Mouse (Mus musculus) inflammation-experienced regulatory T-cells, adult 6 months (primary cell): ENCODE data around the gene Psmc6. TPM values are rescaled to one million over a fixed set of nuclear protein-coding genes. Genes with fewer than 3 reads are reported as not detected.

Experiments
- ATAC-seq: one replicate; pipeline ENCODE4 v1.8.0; 2017
- polyA plus RNA-seq, 3 experiments: library from polyadenylated mRNA; unstranded; fragments of 100-300 nt; shearing (Covaris generic); gene quantifications; one replicate each; pipeline ENCODE4 v1.2.1; 2017

Gene Psmc6
- 100 to 1,000 TPM; 151 to 213 (median 169) TPM for polyA plus RNA-seq

DNA sequence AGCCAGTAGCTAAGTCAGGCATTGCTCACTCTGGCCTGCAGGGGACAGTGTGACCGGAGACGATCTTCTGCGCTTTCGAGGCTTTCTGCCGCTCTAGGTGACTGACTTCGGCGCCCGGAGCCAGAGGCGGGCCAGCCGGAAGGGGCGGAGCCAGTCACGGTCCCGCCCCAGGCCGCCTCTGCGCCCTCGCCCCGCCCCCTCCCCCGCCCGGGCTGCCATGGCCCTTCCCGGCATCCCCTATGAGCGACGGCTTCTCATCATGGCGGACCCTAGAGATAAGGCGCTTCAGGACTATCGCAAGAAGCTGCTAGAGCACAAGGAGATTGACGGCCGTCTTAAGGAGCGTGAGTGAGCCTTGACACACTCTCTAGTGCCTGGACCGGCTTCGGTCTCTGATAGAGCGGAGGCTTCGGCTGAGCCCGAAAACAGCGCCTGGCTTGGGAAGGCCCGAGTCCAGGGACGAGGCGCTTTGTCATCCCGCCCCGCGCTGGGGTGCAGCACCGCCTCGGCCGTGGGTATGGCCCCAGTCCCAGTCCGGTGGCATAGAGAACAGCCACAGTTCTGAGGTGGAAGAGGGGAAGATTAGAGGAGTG lies at the start of gene Psmc6:
Gene Psmc6 (plus strand): TSS at position 200 of the 593 bp plus-strand sequence.
- peak; percentile 96 for ATAC-seq

DNA sequence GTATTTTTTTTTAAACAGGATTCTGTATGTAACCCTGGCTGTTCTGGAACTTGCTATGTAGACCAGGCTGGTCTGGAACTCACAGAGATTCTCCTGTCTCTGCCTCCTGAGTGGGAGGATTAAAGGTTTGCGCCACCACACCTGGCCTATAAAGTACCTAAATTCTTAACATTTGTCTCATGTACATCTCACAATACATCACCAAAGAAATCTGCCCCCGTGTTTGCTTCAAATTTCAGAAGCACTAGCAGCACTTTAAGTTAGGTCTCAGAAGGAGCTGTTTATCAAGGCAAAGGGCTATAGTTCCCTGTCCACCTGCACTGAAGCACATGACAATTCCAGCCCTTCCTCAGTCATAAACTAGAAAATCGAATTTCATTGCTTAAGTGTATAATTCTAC lies 47.5 kb upstream of the Psmc6 start:
- ATAC-seq: no peak

DNA sequence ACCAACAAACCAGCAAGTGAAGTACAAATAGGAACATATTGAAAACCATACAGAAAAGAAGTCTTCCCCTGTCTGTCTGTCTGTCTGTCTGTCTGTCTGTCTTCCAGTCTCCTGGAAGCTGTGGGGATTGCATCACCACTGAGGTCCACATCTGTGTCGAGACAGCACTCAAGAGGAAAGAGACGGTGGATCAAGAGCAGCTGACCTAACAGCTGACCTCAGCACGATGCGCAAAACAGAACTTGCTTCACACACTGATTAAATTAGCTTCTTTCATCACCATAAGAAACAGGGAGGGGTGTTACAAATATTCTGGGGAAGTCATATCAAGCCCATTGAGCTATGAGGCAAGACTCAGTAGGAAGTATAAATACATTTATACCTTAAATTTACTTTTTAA lies 38.0 kb upstream of the Psmc6 start:
- ATAC-seq: no peak

DNA sequence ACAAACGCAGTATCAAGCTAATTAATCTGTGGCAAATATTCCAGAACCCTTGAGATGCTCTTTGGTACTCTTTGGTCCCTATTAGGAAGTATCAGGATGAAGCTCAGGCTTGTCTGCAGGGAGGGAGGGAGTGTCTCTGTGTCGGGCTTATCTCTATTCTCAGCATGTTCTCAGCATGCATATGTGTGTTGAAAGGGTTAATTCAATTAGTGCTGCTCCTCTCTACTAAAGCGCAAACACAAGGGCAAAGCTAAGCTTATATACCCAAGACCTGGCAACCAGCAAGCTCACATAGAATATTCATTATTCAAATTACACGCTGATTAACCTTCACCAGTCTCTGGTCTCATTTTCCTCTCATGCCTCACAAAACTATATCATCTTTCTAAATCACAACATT lies 25.6 kb upstream of the Psmc6 start:
- ATAC-seq: no peak

DNA sequence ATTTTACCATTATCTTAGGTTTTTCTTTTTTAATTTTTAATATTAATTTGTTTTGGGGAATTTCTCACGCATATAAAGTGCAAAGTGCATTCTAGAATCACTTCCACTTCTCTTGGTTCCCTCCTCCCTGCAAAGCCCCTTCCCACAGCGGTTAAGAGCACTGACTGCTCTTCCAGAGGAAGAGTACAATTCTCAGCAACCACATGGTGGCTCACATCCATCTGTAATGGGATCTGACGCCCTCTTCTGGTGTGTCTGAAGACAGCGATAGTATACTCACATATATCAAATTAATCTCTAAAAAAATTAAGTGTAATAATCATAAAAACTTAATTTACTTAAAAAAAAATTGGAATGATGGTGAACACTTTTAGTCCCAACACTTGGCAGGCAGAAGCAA lies 25.2 kb upstream of the Psmc6 start:
- ATAC-seq: no peak

DNA sequence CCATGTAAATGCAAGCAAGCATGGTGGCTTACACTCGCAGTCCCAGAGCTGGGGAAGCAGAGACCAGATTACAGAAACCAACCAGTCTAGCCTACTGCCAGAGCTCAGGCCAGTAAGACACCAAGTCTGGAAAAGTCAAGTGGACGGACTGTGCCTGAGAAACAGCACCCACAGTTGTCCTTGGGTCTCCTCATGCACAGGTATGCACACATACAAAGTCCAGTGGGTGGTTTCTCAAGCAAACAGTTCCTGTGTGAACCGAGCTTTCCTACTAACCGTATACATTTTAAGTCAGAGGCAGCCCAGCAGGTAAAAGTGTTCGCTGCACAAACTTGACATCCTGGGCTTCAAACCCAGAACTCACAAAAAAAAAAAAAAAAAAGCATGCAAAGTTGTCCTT lies 23.7 kb upstream of the Psmc6 start:
- no peak for ATAC-seq

DNA sequence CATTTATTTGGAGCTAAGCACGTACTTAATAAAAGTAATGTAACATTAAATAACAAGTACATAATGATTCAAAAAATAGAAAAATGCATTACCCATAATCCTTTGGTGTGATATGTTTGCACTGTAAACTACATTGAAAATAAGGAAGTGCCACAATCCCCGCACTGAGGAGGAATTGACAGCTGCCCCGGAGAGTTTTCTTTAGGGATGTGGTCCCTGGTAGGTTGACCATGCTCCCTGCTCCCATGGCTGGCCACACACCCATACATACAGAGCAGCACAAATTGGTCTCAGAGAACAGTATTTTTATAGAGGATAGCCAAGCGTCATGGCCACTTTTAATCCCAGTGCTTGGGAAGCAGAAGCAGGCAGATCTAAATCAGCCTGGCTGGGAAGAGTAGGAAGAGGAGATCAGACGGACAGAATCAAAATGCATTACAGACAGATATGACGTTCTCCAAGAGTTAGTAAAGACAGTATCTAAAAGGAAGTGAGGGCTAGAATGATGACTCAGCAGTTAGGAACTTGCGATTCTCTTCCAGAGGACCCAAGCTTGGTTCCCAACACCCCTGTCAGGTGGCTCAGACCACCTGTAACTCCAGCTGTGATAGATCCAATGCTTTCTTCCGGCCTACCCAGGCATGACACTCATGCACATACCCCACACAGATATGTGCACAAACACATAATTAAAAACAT lies 21.8 kb upstream of the Psmc6 start:
- ATAC-seq: no peak

DNA sequence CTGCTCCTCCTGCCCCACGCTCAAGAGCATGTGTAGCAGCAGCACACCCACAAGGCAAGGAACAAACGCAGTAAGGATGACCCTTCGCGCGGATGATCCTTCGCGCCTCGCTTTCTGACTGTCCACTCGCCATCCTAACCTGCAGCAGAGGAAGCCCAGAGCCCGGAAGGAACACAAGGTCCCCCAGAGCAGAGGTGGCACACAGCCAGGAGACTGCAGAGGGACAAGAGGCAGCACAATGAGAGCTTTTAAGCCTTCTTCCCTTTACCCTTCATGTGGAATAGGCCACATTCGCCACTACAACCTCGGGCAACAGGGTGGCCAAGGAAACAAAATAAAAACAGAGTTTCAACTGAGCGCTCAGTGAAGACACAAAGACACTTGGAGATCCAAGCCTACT lies 19.9 kb upstream of the Psmc6 start:
- ATAC-seq: no peak

DNA sequence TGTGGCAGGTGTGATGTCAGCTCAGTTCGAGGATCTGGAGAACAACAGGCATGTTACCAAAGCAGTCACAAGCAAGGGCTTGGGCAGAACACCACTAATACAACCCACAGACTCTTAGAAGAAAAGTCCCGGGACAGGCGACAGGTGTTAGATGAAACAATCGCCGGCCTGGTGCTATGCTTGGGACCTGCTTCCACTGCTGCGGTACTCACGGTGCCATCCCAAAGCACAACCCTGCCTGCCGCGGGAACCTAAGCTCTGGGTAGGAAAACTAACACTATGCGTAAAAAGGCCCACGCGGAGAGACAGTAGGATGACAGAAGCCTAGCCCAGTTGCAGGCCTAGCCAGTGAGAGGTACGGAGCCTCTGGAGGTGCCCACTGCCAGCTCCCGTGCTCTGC lies 19.5 kb upstream of the Psmc6 start:
- no peak for ATAC-seq

DNA sequence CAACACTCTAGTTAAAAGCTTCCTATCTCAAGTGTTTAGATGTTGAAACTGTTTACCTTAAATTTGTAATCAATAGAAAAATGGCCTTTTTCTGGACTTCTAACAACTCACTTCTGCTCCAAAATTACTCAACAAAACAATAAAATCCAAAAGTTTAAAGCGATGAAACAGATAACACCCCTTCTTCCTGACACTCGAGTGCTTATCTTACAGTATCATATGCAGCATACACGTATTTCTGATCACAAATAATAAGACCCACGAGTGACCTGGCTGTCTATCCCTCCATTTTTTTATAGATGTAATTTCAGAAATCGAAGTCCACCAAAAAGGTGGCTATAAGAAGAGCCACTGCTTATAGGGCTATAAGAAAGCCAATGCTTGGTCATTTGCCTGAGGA lies 12.7 kb upstream of the Psmc6 start:
- ATAC-seq: no peak

DNA sequence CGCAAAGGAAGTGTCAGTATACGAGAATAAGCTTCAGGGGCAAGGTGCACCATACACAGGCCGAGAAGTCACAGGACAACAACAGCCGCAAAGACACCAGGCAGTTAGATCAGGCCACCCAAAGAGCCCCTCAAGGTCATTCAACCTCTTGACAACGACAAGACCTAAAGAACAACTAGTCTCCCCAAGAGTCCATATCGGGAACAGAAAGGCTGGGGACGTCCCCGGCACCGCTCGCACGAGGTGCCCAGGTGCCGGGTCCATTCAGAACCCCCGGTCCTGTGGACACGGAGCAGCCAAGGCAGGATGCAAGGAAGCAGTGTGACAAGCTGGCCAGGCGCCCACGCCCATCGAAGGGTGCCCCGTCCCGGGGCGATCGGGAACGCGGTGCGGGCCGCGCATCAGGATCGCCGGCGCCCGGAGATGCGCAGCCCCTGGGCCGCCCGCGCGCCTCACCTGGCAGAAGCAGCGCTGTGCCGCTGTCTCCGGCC lies 11.6 kb upstream of the Psmc6 start:
- ATAC-seq: peak; percentile 38

DNA sequence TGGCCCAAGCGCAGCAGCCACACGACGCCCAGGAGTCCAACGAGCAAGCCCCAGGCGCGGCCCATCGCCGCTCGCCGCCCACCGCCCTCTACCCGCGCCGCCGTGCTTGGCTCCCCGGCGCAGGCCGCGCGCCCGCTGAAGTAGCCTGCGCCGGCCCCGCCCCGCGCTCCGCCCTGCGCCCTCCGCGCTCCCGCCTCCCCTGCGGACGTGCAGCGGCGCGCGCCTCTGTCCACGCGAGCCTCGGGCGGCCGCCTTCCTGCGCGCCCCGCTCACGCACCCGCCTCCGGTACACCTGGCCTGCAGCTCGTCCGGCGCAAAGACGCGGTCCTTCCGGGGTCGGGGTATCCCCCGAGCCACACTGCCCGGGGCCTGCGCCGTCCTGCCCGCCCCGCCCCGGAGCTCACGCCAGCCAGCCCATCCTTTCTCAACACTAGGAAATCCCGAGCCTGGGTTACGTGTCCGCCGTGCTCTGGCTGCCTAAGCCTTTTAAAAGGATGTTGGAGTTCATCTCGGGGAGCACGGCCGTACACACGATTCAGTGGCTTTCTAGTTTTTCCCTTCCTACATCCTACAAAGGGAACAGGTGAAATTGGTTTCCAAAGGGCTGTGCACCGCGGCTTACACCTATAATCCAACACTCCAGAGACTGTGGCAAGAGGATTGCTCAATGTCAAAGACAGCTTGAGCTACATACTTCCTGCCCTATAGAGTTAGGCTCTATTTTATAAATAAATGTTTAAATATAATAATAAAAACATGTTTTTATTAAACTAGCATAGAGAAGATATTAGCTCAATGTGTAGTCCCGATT lies 11.0 kb upstream of the Psmc6 start, which contains the start of gene Ero1l:
Gene Ero1l (minus strand): TSS at position 346 of the 811 bp plus-strand sequence.
- ATAC-seq: peak; percentile 82

DNA sequence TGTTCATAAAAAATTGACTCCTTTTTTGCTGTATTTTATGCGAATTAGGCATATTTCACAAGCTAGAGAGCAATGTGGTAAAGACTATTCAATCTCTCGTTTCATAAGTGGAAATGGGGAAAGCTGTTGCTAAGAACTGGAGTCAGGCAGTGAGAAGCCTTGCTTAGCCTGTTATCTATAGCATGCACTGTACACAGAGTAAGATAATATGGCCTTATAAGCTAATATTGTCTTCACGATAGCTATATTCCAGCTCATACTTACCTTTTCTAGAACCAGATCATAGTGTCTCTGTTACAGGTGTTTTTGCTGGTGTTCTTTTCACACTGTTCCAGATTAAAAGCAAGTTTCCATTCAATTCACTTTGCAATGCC lies 10.4 kb upstream of the Psmc6 start:
- ATAC-seq: no peak

DNA sequence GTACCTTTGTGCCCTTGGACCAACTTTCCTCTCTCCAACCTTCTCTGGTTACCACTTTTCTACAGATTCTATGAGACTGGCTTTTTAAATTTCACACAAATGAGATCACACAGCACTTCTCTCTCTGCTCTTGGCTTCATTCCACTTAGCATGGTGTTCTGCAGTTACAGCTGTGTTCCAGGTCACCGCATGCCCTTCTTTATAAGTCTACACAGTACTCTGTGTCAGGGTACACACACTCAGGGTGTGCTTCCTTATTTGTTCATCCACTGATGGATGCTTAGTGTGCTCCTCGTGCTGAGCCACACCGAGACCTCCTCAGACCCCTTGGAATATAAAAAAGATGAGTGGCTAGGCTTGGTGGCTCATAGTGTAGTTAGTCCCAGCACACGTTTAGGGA lies 9.5 kb upstream of the Psmc6 start:
- no peak for ATAC-seq

DNA sequence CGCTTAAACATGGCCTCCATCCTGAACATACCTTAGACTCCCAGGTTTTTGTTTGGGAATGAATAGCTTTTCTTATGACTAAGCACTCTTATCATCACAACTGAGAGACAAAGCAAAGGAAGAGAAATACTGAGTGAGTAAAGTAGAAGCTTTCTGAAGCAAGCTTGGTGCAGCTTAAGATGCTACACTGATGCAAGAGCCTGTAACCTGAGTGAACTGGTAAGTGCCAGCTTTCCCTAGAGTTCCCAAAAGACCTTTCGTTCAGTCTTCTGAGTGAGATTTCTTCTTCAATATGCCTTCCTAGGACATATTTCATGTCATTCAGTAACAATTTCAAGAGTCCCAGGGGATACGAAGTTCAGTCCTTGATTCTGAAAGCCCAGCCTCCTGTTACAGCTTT lies 8.5 kb upstream of the Psmc6 start:
- ATAC-seq: no peak

DNA sequence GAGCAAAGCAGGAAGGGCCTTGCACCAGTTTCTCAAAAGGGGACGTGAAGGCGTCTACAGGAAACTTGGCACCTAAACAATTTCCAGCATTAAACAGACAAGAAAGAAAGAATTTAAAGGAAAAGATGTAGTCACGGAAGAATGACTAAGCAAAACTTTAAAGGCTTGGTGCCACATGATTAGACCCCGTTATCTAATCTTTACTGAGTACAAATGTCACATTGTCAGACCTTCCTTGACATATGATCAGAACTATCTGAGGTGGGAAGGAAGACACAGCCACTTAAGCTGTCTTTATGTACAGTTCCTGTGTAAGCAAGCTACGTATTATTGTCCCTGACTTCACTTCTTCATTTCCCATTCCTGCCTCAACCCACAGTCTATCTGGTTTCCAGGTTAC lies 8.0 kb upstream of the Psmc6 start:
- no peak for ATAC-seq

DNA sequence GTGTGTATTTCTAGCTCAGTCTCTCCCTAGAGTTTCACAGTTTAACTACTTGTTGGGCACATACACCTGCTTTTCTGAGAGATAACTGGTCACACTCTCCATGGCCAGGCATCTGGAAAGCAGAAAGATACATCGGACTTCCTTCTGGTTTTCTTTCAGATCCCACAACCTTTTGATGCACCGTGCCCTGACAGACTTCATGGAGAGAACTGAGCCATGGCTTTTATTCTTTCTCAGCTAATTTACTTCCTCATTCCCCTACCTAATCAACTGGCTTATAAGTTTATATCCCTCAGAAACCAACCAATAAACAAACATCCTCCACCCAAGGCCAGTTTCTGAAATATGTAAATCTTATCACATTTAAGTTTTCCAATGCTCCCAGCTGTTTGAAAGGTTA lies 7.1 kb upstream of the Psmc6 start:
- no peak for ATAC-seq

DNA sequence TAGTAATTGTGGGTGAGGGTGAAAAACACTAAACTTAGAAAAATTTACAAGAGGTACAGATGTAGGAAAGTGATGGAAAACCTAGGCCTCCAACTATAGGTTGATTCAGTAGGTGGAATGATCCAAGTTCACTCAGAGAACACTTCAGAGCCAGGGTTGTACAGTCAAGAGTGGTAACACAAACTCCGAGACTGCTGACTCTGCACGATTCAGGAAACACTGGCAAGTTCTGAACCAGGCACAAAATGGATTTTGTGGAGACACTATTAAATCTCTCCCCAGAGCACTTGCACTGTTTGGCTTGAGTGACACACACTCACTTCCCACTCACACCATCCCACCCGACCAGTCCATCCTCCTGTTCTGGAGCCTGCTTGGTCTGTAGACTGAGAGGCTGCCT lies 6.3 kb upstream of the Psmc6 start:
- no peak for ATAC-seq

DNA sequence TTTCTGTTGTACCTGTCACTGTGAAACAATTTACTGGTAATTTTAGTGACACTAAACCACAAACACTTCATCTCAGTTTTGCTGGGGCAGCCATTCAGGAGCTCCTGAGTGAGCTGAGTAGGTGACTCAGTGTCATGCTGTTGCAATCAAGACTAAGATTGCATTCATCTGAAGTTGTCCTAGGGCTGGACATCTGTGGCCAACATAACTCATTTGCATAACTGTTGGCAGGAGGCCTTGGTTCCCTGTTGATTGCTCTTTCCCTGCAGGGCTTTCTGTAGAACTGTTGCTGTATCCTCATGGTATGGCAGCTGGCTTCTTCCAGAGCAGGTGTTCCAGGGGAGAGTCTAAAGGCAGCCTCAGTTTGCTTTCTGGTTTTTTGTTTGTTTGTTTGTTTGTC lies 4.1 kb upstream of the Psmc6 start:
- no peak for ATAC-seq

DNA sequence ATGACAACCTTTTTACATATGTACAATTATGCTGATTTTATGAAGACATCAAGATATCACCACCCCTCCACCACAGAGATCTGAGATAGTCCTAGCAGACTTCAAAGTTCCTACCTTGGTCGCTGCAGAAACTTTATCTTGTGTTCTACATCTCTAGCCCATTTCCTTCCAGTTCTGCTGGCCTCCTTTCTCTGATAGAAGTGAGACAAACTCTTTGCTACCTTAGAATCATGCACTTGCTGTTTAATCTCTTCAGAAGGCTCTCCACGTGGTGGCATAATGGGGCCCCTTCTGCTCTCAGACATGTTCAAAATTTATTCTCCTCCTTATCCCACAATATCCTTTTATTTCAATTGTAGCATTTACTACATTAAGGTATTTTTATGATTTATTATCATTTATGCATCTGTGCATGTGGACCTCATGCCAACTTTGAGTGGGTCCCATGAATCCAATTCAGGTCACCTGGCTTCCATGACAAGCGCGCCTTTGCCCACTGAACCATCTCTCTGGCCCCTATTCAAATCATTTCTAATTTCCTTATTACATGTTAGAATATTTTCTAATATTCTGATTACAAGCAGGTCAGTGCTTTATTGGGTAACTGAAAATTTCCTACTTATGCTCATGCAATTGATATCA lies 1.4 kb upstream of the Psmc6 start:
- ATAC-seq: no peak

DNA sequence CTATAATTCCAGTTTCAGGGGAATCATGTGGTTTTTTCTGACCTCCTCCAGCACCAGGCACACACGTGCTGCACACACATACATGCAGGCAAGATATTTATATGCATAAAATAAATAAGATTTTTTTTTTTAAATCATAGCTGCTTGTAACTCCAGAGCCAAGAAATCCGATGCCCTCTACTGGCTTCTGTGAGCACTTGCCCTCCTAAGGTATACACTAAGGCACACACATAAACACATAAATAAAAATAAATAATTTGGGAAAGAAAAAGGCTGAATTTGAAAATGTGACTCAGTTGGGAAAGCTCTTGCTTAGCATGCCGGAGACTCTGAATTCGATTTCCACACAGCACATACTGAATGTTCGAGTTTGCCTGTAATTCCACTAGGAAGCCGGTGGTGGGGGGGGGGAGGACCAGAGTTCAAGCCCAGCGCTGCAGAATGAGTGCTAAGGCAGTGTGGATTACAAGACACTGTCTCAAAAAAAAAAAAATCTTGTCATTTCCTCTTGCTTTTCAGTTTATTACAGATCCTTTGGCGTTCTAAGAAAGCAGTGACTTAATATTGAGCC lies 485 bp upstream of the Psmc6 start:
- ATAC-seq: no peak

DNA sequence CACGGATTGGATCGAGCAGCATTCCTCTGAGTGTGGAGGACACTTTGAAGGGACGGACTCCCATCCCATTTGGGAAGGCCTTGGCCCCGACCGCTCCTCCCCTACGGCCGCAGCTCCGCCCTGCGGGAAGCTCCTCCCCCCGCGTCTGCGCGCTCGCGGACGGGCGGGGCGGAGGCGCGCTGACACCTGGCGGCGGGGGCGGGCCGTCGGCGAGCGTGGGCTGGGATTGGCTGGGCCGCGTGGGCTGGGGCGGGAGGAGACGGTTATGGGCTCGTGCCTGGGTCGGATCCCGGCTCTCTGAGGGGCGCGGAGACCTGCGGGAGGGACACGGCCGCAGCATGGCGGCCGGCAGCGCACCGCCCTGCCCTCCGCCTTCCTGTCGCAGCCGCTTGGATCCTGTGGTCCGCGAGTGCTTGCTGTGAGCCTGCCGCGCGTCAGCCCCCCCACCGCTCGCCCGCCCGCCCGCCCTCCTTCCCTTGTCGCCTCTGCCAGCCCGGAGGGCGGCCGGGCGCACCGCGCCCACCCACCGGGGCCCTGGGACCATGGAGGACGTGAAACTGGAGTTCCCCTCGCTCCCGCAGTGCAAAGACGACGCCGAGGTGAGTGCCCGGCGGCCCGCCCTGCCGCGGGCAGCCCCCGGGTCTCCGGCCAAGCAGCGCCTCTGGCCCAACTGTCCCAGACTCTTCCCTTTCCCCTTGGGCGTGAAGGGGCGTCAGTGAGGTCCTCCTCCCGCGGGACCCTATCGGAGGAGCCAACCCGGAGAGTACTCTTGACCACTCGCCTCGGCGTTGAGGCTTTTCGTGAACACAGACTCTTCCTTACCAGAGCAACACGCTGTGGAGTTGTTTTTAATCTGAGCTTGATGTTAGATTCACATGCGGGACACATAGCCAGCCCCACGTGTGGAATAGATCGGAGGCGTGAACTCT lies 21.6 kb downstream of the Psmc6 start, which contains the start of gene Styx:
Gene Styx (plus strand): TSS at position 163 of the 929 bp plus-strand sequence.
- peak; percentile 86 for ATAC-seq
